Mouse (Mus musculus) heart, postnatal 0 days (tissue): ENCODE data around the gene Cldn8. TPM values are rescaled to one million over a fixed set of nuclear protein-coding genes. Genes with fewer than 3 reads are reported as not detected.
A peak's percentile ranks its signal among the peaks of the same experiment; 100 is the strongest.

Experiments
- ATAC-seq: fragments of 200-750 bp; cut with Nextera tagmentation; 2 replicates; pipeline ENCODE4 v1.8.0; 2017; ENCODE audit warnings: low read depth, moderate number of reproducible peaks, moderate library complexity; ENCODE audit not compliant: insufficient read depth
- DNase-seq: peaks from one replicate; pipeline ENCODE4 v3.0.0-alpha.2; 2016; ENCODE audit warnings: low spot score
- H3K27ac ChIP-seq: fragments of 300-500 bp; sonication (generic); 2 replicates; pipeline ENCODE4 v1.5.1; 2014; ENCODE audit warnings: low read depth, mild to moderate bottlenecking
- H3K27me3 ChIP-seq: fragments of 300-500 bp; sonication (generic); 2 replicates; pipeline ENCODE4 v1.6.1; 2014; ENCODE audit warnings: low read length, mixed read lengths; ENCODE audit not compliant: control insufficient read depth, insufficient read depth
- H3K36me3 ChIP-seq: fragments of 300-500 bp; sonication (generic); replicated peaks from 2 replicates; pipeline ENCODE4 v1.6.1; 2014; ENCODE audit warnings: low read length, mixed read lengths; ENCODE audit not compliant: control insufficient read depth, insufficient read depth
- H3K4me1 ChIP-seq: fragments of 300-500 bp; sonication (generic); 2 replicates; pipeline ENCODE4 v1.6.1; 2014; ENCODE audit warnings: antibody characterized with exemption; ENCODE audit not compliant: control insufficient read depth, insufficient read depth
- H3K4me2 ChIP-seq: fragments of 300-500 bp; sonication (generic); 2 replicates; pipeline ENCODE4 v1.6.1; 2014; ENCODE audit warnings: low read depth, mild to moderate bottlenecking, low read length, moderate library complexity
- H3K4me3 ChIP-seq: fragments of 300-500 bp; sonication (generic); 2 replicates; pipeline ENCODE4 v1.5.1; 2014; ENCODE audit warnings: low read depth, low read length
- H3K9ac ChIP-seq: fragments of 300-500 bp; sonication (generic); replicated peaks from 2 replicates; pipeline ENCODE4 v1.6.1; 2014; ENCODE audit warnings: low read depth, low read length, mixed read lengths
- H3K9me3 ChIP-seq: fragments of 300-500 bp; sonication (generic); replicated peaks from 2 replicates; pipeline ENCODE4 v1.6.1; 2016; ENCODE audit warnings: low read length; ENCODE audit not compliant: control insufficient read depth
- CTCF ChIP-seq: IDR thresholded peaks from 2 replicates; pipeline ENCODE4 v1.5.1; 2016; ENCODE audit warnings: antibody characterized with exemption, control low read depth, low read depth
- EP300 ChIP-seq: IDR thresholded peaks from 2 replicates; pipeline ENCODE4 v1.6.1; 2016; ENCODE audit warnings: antibody characterized with exemption, low read depth
- WGBS: fragments of 180-500 bp; shearing (Covaris S2); extraction: QIAGEN DNeasy Blood & Tissue Kit; methylation state at CpG from one replicate; pipeline ENCODE4 v1.1.7; 2014; 5-methylcytosine and 5-hydroxymethylcytosine counted together
- polyA plus RNA-seq: library from polyadenylated mRNA; unstranded; fragments of >200 nt; fragmentation: Nextera tagmentation; extraction: Ambion mirVana; gene quantifications from 2 replicates; pipeline ENCODE4 v1.2.1, GENCODE M21; 2015
- total RNA-seq: library from RNA; depleted of rRNA; stranded (reverse); fragments of >200 nt; gene quantifications from 2 replicates; pipeline ENCODE4 v1.2.3, GENCODE M21; 2014; ENCODE audit warnings: low replicate concordance

Gene Cldn8
- total and polyA plus RNA-seq, 2 experiments from 2014 or later: 6.8 TPM; not detected in 1

DNA sequence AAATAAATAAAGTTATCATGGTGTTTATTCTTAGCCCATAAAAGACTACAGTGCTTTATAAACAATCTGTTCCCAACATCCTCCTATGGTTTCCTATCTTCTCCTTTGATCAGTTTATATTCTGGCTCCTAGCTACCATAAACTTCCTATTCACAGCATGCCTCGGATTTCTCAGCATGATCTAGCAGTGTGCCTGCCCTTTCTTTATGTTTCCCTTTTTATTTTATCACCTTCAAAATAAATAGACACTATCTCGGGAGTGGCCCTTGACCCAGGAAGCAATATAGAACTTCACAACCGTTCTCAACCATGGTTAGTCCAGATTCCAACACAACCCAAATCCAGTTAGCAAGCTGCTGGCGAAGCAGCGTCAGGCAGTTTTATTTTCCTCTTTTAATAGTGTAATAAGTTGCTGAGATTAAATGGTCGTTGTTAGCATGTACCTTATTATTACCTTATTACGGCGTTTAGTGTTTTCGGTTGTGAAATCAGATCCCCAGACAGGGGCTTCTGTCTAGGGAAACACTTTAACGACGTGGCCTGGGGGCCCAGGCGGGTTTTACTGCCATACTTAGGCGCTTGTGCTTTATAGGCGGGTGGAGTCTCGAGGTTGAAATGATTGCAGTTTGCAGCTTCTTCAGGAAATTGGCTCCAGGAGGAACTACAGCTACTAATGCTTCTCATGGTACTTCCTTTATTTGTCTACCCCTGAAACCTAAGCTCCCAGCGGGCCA lies 36.7 kb upstream of the Cldn8 start:
- Histone ChIP-seq H3K36me3 (no peaks in the 10 kb centered on the region), H3K9ac (no peak overlapping the region), H3K9me3 (no peaks in the 10 kb centered on the region), H3K27ac (no peak overlapping the region), H3K4me2 (no peak overlapping the region), H3K4me3 (no peak overlapping the region), H3K4me1 (no peaks in the 10 kb centered on the region), H3K27me3 (no peaks in the 10 kb centered on the region)
- DNase-seq (no peak), ATAC-seq (no peak)
- TF ChIP-seq CTCF (no peak), EP300 (no peak)
- WGBS: 61% methylated on average over 16 of the region's 16 CpGs

DNA sequence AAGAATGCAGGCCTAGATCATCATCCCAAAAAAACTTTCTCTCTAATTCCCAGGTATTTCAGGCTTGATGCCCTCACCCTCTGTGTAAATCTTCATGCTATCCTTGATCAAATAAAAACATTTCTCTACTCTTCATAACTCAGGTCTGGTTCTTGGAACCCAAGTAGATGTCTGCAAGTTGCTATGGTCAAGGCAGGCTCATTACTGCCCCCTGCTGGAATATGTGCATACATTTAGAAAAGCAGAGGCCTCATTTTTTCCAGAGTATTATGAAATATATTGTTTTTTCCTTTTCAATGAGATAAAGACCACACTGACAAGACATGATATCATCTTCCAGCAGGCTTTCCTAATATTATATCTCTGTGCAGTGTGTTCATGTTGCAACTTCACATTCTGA lies 29.8 kb upstream of the Cldn8 start:
- H3K27ac ChIP-seq: no peak overlapping the region
- H3K4me3 ChIP-seq: no peak overlapping the region
- no peak for DNase-seq
- no peak for ATAC-seq
- H3K36me3 ChIP-seq: no peaks in the 10 kb centered on the region
- no peaks in the 10 kb centered on the region for H3K27me3 ChIP-seq
- H3K9ac ChIP-seq: no peak overlapping the region
- H3K4me1 ChIP-seq: no peaks in the 10 kb centered on the region
- TF ChIP-seq EP300: no peak
- TF ChIP-seq CTCF: 0 out of 2 replicates have a peak, but pooled peaks have one; percentile 5
- H3K4me2 ChIP-seq: no peak overlapping the region
- no peaks in the 10 kb centered on the region for H3K9me3 ChIP-seq

DNA sequence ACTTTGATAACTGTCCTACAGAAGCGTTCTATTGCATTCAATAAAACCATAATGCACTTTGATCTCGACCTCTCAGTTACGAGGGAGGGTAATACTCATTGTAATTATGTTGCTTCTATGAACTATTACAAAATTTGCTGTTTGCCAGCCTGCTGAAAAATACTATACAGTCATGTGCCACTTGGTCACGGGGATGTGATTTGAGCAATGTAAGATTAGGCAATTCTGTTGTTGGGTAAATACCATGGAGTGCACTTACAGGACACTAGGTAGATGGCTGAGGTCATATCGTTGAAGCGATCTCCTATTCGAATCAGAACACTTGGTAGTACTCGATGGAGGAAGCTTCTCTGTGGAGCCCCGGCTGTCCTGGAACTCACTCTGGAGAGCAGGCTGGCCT lies 20.4 kb upstream of the Cldn8 start:
- Histone ChIP-seq H3K27ac (no peak overlapping the region), H3K27me3 (no peaks in the 10 kb centered on the region), H3K4me1 (no peaks in the 10 kb centered on the region), H3K36me3 (no peaks in the 10 kb centered on the region), H3K4me2 (no peak overlapping the region), H3K9me3 (no peaks in the 10 kb centered on the region), H3K9ac (no peak overlapping the region), H3K4me3 (no peak overlapping the region)
- ATAC-seq: no peak
- TF ChIP-seq CTCF (no peak), EP300 (no peak)
- WGBS: 82% methylated on average over 9 of the region's 9 CpGs
- DNase-seq: no peak

DNA sequence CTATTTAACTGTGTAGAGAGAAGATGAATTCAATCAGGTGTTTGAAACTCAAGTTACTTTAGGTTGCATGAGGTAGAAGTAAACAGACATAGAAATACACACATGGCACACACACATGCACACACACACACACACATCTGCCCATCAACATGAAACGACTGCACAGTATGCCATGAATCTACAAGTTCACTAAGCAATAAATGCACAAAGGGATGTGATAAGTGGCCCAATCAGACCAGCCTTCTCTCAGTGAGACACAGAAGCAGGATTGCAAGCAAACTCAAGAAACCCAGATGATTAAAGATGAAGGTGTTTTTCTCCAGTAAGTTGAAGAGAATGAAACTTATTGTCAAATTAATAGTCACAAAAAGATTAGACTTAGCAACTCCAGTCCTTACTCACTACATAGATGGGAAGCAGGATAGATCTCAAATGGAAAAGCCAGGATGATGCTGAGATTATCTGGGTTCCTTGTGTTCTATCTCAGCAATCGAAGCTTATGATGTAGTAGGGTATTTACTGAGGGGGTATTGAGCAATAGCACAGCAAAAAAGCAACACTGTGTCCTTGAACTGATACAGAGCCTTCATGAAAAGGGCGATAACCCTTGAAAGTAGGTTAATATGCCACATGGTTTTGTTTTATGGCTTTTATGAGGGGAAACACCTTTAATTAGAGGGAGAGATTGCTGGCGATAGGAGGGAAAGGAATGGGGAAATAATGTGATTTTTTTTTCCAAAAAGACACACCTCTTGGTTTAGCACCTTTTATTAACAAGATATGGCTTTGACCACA lies 13.1 kb upstream of the Cldn8 start:
- H3K9me3 ChIP-seq: no peaks in the 10 kb centered on the region
- no peaks in the 10 kb centered on the region for H3K4me1 ChIP-seq
- no peak overlapping the region for H3K4me3 ChIP-seq
- no peak for DNase-seq
- no peak for ATAC-seq
- 63% methylated on average over 4 of the region's 4 CpGs for WGBS
- TF ChIP-seq CTCF: no peak
- TF ChIP-seq EP300: no peak
- no peak overlapping the region for H3K27ac ChIP-seq
- no peaks in the 10 kb centered on the region for H3K27me3 ChIP-seq
- no peak overlapping the region for H3K9ac ChIP-seq
- H3K4me2 ChIP-seq: no peak overlapping the region
- H3K36me3 ChIP-seq: no peaks in the 10 kb centered on the region

DNA sequence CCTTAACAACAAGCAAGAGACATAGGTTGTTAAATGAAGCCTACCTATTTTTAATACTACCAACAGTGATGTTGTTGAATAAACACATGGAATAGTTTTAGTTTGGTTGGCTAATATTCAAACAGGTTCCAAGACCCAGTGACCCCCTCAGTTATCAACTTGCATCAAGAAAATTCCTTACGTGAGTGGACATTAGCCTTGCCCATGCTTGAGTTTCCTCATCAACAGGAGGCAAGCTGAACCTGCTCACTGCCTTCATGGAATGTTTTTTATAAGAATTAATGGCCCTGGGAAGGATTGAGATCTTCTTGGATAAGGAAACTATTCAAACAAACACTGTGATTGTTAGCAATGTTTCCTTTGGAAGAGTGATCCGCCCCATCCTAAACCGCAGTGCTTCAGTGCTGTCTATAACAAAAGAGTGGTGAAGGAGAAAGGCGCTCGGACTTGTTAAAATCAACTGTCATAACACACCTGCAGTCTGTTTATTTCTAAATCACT lies 10.0 kb upstream of the Cldn8 start:
- Histone ChIP-seq H3K9ac (no peak overlapping the region), H3K4me1 (no peaks in the 10 kb centered on the region), H3K9me3 (no peaks in the 10 kb centered on the region), H3K27me3 (no peaks in the 10 kb centered on the region), H3K36me3 (no peaks in the 10 kb centered on the region), H3K4me2 (no peak overlapping the region), H3K27ac (no peak overlapping the region), H3K4me3 (no peak overlapping the region)
- 82% methylated on average over 5 of the region's 5 CpGs for WGBS
- ATAC-seq: no peak
- DNase-seq: no peak
- TF ChIP-seq CTCF: no peak
- no peak for TF ChIP-seq EP300
